8 mouse cellular contexts compared by ENCODE assay signal in genomic region chr13:99391417-99391816, GRCm38 (mm10). TPM values are rescaled to one million over a fixed set of nuclear protein-coding genes. Genes with fewer than 3 reads are reported as not detected.
A peak's percentile ranks its signal among the peaks of the same experiment; 100 is the strongest.
DNase-seq lines count a peak whose midpoint lies in the region; ATAC-seq and TF ChIP-seq lines count a peak whose summit lies in the region.

No protein-coding gene starts in this region.

- H3K4me1 ChIP-seq in heart, embryonic 11.5 days (ENCODE audit: control insufficient read depth, insufficient read depth, low read length): no peaks in the 10 kb centered on the region; the same call in 1 of the 2 replicates
- H3K4me1 ChIP-seq in intestine, embryonic 16.5 days (ENCODE audit: control insufficient read depth, insufficient read depth, low read length): no peaks in the 10 kb centered on the region

- no peak overlapping the region for H3K27ac ChIP-seq in heart, embryonic 11.5 days (ENCODE audit: low read depth, low read length)
- peak overlapping the region; percentile 61 for H3K27ac ChIP-seq in gastrocnemius, adult 2 months
- no peak overlapping the region for H3K27ac ChIP-seq in intestine, embryonic 16.5 days (ENCODE audit: low read length)

- no peak overlapping the region for H3K4me3 ChIP-seq in heart, embryonic 11.5 days (ENCODE audit: low read depth, low read length)
- H3K4me3 ChIP-seq in gastrocnemius, adult 2 months: no peak overlapping the region
- no peak overlapping the region for H3K4me3 ChIP-seq in intestine, embryonic 16.5 days (ENCODE audit: low read length)

- no peaks in the 10 kb centered on the region for H3K27me3 ChIP-seq in heart, embryonic 11.5 days (ENCODE audit: control insufficient read depth, insufficient read depth, low read length)
- H3K27me3 ChIP-seq in intestine, embryonic 16.5 days (replicated peaks; ENCODE audit: control insufficient read depth, insufficient read depth, low read length): no peaks in the 10 kb centered on the region

- ATAC-seq in heart, embryonic 11.5 days (replicated peaks; ENCODE audit: insufficient number of reproducible peaks, low FRiP score, low TSS enrichment): no peak
- ATAC-seq in intestine, embryonic 16.5 days: no peak

- H3K9me3 ChIP-seq in heart, embryonic 11.5 days (replicated peaks; ENCODE audit: control insufficient read depth, low read length): no peaks in the 10 kb centered on the region
- no peaks in the 10 kb centered on the region for H3K9me3 ChIP-seq in intestine, embryonic 16.5 days (ENCODE audit: control insufficient read depth, low read length)

- 92% methylated on average over 3 of the region's 3 CpGs for WGBS in heart, embryonic 11.5 days (ENCODE audit: insufficient replicate concordance)
- 87% methylated on average over 3 of the region's 3 CpGs for WGBS in intestine, embryonic 16.5 days

- H3K36me3 ChIP-seq in heart, embryonic 11.5 days (ENCODE audit: control insufficient read depth, insufficient read depth, low read length): 0 out of 2 replicates have a peak, but pooled peaks cover 3% of the 10 kb centered on the region
- H3K36me3 ChIP-seq in intestine, embryonic 16.5 days (ENCODE audit: control insufficient read depth, insufficient read depth, low read length): no peaks in the 10 kb centered on the region

- peak; percentile 96 for DNase-seq in heart, adult 11 months
- DNase-seq in urinary bladder, postnatal 25 days (ENCODE audit: low spot score): peak; percentile 60
- DNase-seq in urinary bladder, postnatal 10 days (ENCODE audit: low spot score): no peak
- peak; percentile 83 for DNase-seq in gastrocnemius, adult 2 months
- DNase-seq in lung, postnatal 25 days (ENCODE audit: low spot score): peak; percentile 14
- DNase-seq in B cell, adult 2 months: no peak

- no peak overlapping the region for H3K4me2 ChIP-seq in heart, embryonic 11.5 days
- H3K4me2 ChIP-seq in intestine, embryonic 16.5 days (ENCODE audit: low read depth, low read length): no peak overlapping the region

- TF ChIP-seq CTCF in gastrocnemius, adult 2 months (IDR thresholded peaks at IDR 0.05): no peak

- no peak overlapping the region for H3K9ac ChIP-seq in heart, embryonic 11.5 days (ENCODE audit: low read depth, low read length)
- H3K9ac ChIP-seq in intestine, embryonic 16.5 days (ENCODE audit: low read depth, low read length): no peak overlapping the region

- intact Hi-C loops in gastrocnemius, adult 2 months (cut with DNase I): no loop called here

RNA-seq across cellular contexts. Expression of gene Mrps27, which starts 46.8 kb away (rescaled TPM):
- 73.1 and 86.4 TPM in 2 replicates for polyA plus RNA-seq in heart, embryonic 11.5 days (2014; fragmentation: Nextera tagmentation; extraction: Ambion mirVana)
- total RNA-seq in gastrocnemius, adult 2 months (2021): 10 to 100 TPM; 24.0 to 32.9 TPM
- 66.0 and 76.1 TPM in 2 replicates for polyA plus RNA-seq in intestine, embryonic 16.5 days (2015; fragmentation: Nextera tagmentation; extraction: Ambion mirVana)

RNA-seq across cellular contexts. Expression of gene Ptcd2, which starts 46.9 kb away (rescaled TPM):
- polyA plus RNA-seq in heart, embryonic 11.5 days (2014; fragmentation: Nextera tagmentation; extraction: Ambion mirVana): 57.0 and 59.6 TPM in 2 replicates
- total RNA-seq in gastrocnemius, adult 2 months (2021): 10 to 100 TPM; 20.1 to 35.5 TPM
- 59.4 and 63.4 TPM in 2 replicates for polyA plus RNA-seq in intestine, embryonic 16.5 days (2015; fragmentation: Nextera tagmentation; extraction: Ambion mirVana)

Comparison
In these comparisons a context has a peak if more than half of its experiments do, and no peak if none do; other contexts are left out.
1. DNase-seq: peak in heart, adult 11 months (single experiment), urinary bladder, postnatal 25 days (single experiment), gastrocnemius, adult 2 months (single experiment) and lung, postnatal 25 days (single experiment); none in urinary bladder, postnatal 10 days (single experiment) and B cell, adult 2 months (0 of 2).